Mouse (Mus musculus) embryonic facial prominence, embryonic 11.5 days (tissue): ENCODE data around the gene Cbr1. TPM values are rescaled to one million over a fixed set of nuclear protein-coding genes. Genes with fewer than 3 reads are reported as not detected.
"Not testable (repeated sequence)": the region's sequence is repeated elsewhere in the genome, so short reads cannot be mapped to it uniquely, and the experiment has no call there.

Source experiments
- ATAC-seq: fragments of 200-750 bp; cut with Nextera tagmentation; replicated peaks from 2 replicates; pipeline ENCODE4 v1.8.0; 2017; ENCODE audit warnings: low read depth; ENCODE audit not compliant: insufficient number of reproducible peaks, low FRiP score, low TSS enrichment
- DNase-seq: peaks from one replicate; pipeline ENCODE4 v3.0.0-alpha.2; 2015; ENCODE audit warnings: low spot score
- H3K27ac ChIP-seq: fragments of 300-500 bp; sonication (generic); replicated peaks from 2 replicates; pipeline ENCODE4 v1.5.1; 2014; ENCODE audit warnings: mild to moderate bottlenecking, low read depth, low read length, control low read depth
- H3K27me3 ChIP-seq: fragments of 300-500 bp; sonication (generic); 2 replicates; pipeline ENCODE4 v1.6.1; 2014; ENCODE audit warnings: mild to moderate bottlenecking, low read length, moderate library complexity, mixed read lengths; ENCODE audit not compliant: control insufficient read depth, insufficient read depth
- H3K36me3 ChIP-seq: fragments of 300-500 bp; sonication (generic); replicated peaks from 2 replicates; pipeline ENCODE4 v1.6.1; 2014; ENCODE audit warnings: low read depth, mild to moderate bottlenecking, low read length, moderate library complexity, mixed read lengths; ENCODE audit not compliant: control insufficient read depth, insufficient read depth
- H3K4me1 ChIP-seq: fragments of 300-500 bp; sonication (generic); 2 replicates; pipeline ENCODE4 v1.6.1; 2014; ENCODE audit warnings: low read length, mixed read lengths; ENCODE audit not compliant: control insufficient read depth, insufficient read depth
- H3K4me2 ChIP-seq: fragments of 300-500 bp; sonication (generic); 2 replicates; pipeline ENCODE4 v1.6.1; 2014; ENCODE audit warnings: low read depth, mild to moderate bottlenecking, control low read depth, low read length, moderate library complexity
- H3K4me3 ChIP-seq: fragments of 300-500 bp; sonication (generic); 2 replicates; pipeline ENCODE4 v1.5.1; 2014; ENCODE audit warnings: low read depth, low read length, control low read depth
- H3K9ac ChIP-seq: fragments of 300-500 bp; sonication (generic); replicated peaks from 2 replicates; pipeline ENCODE4 v1.6.1; 2014; ENCODE audit warnings: mild to moderate bottlenecking, control low read depth, low read length
- H3K9me3 ChIP-seq: fragments of 300-500 bp; sonication (generic); replicated peaks from 2 replicates; pipeline ENCODE4 v1.6.1; 2016; ENCODE audit warnings: mild to moderate bottlenecking, low read length, inconsistent platforms, mixed read lengths; ENCODE audit not compliant: control insufficient read depth
- WGBS: fragments of 180-500 bp; shearing (Covaris S2); extraction: QIAGEN DNeasy Blood & Tissue Kit; methylation state at CpG from one replicate; pipeline ENCODE4 v1.1.7; 2014; 5-methylcytosine and 5-hydroxymethylcytosine counted together
- polyA plus RNA-seq: library from polyadenylated mRNA; unstranded; fragments of >200 nt; fragmentation: Nextera tagmentation; extraction: Ambion mirVana; gene quantifications from 2 replicates; pipeline ENCODE4 v1.2.1, GENCODE M21; 2014

Cbr1 gene
- polyA plus RNA-seq, 1 experiment from 2014 or later, result 133 TPM

DNA sequence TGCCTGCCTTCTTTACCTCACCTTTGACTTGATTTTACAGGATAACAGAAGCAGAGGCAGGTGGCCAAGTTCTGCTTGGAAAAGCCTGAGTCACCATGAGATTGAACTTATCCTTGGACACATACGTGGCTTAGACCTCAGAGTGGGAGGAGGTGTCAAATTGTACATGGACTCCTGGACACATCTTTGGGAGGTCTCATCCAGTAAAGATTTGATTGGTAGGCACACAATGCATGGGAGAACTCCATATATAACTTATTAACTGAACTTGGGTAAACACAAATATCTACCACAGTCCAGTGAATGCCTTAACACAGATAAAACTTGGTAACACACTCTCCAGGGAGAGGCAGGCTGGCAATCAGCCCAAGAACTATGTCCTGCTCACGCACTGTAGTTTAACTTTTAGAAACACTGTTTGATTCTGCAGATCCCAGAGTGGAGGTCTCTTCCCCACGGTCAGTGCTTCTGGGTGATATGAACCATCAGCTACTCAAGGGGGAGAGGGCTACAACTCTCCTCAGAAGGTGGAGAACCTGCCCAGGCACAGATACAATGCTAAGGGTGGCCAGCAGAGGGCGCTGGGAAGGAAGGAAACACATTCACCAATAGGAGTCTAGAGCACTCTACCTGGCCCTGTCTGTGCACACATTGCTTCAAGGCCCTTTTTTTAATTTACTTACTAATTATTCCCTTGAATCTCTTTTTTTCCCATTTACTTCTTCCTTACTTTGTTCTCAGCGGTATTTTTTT, 9.6 kb downstream of the Cbr1 start:
- DNase-seq (peak; percentile 62), ATAC-seq (no peak)
- Histone ChIP-seq H3K4me3 (no peak overlapping the region), H3K9ac (no peak overlapping the region), H3K4me2 (no peak overlapping the region), H3K27ac (no peak overlapping the region), H3K27me3 (no peaks in the 10 kb centered on the region), H3K36me3 (no peaks in the 10 kb centered on the region; the same call in 1 of the 2 replicates), H3K4me1 (no peaks in the 10 kb centered on the region), H3K9me3 (no peaks in the 10 kb centered on the region)
- 41% methylated on average over 5 of the region's 5 CpGs for WGBS

GRCm38 (mm10) chr16:93623759-93624158, 18.1 kb downstream of the Cbr1 start:
- DNase-seq, H3K36me3 ChIP-seq, H3K9me3 ChIP-seq, H3K4me1 ChIP-seq, H3K27me3 ChIP-seq, ATAC-seq, H3K9ac ChIP-seq, H3K27ac ChIP-seq, H3K4me3 ChIP-seq, H3K4me2 ChIP-seq: not testable (repeated sequence)
- whole genome bisulfite sequencing, result 90% methylated on average over 4 of the region's 4 CpGs

- WGBS, result 76% methylated on average over 4 of the region's 4 CpGs
- H3K27me3 ChIP-seq, result no peaks in the 10 kb centered on the region
- H3K9ac ChIP-seq, result no peak overlapping the region
- H3K27ac ChIP-seq, result no peak overlapping the region
- no peak for DNase-seq
- no peaks in the 10 kb centered on the region for H3K4me1 ChIP-seq
- no peak overlapping the region for H3K4me2 ChIP-seq
- no peak for ATAC-seq
- no peaks in the 10 kb centered on the region for H3K9me3 ChIP-seq
- H3K36me3 ChIP-seq, result no peaks in the 10 kb centered on the region
- H3K4me3 ChIP-seq, result no peak overlapping the region
Measured at GRCm38 (mm10) chr16:93624671-93625070, 19.0 kb downstream of the Cbr1 start.

DNA sequence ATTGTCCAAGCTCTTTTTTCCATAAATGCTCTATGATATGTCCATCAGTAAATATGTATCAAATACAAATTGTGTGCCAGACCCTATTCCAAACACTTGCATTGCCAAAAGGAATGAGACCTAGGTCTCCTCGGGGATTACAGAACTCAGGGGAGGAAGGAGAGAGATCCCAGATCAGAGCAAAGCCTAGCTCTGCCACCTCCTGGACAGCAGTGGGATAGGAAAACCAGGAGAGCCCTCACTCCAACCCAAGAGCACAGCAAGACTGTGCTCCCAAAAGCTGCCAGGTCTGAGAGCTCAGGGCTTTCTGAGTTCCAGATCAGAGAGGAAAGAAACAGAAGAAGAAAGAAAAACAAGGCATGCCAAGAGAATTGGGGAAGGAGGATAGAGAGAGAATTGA, 21.1 kb downstream of the Cbr1 start:
- WGBS, result 20% methylated on average over 1 of the region's 1 CpGs
- DNase-seq, result peak; percentile 37
- no peaks in the 10 kb centered on the region for H3K9me3 ChIP-seq

DNA sequence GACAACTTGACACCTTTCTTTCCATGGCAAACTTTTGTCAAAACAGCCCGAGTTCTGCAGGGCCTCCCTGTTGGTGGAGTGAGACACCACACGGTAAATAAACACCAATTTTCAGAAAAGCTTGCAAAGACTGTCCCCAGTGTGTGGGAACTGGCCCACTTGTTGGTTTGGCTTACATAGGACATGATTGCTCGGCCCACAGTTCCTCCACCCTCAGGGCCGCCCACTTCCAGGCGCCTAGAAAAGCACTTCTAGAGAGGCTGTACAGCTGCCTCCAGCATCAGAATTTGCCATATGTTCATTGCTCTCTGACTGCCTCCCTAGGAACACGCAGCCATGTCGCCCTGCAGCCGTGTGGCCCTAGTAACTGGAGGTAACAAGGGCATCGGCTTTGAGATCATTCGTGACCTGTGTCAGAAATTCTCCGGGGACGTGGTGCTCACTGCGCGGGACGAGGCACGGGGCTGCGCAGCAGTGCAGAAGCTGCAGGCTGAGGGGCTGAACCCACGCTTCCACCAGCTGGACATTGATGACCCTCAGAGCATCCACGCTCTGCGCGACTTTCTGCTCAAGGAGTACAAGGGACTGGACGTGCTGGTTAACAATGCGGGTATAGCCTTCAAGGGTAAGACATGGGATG, 22.2 kb downstream of the Cbr1 start, which contains the start of gene Gm5678:
Gm5678 (plus strand) TSS at position 337 of the 640 bp plus-strand sequence.
- Histone ChIP-seq H3K36me3 (no peaks in the 10 kb centered on the region), H3K9me3 (no peaks in the 10 kb centered on the region), H3K4me3 (no peak within 1 kb of the TSS), H3K27me3 (no peaks in the 10 kb centered on the region), H3K4me1 (no peaks in the 10 kb centered on the region), H3K27ac (no peak within 1 kb of the TSS), H3K9ac (no peak within 1 kb of the TSS), H3K4me2 (no peak within 1 kb of the TSS)
- no peak for DNase-seq
- ATAC-seq, result no peak
- 79% methylated on average over 23 of the region's 23 CpGs for WGBS

More for the DNA sequence above, 21.1 kb downstream of the Cbr1 start:
- no peak for ATAC-seq
- H3K27ac ChIP-seq, result no peak overlapping the region
- no peaks in the 10 kb centered on the region for H3K36me3 ChIP-seq
- H3K4me2 ChIP-seq, result no peak overlapping the region
- no peak overlapping the region for H3K4me3 ChIP-seq
- H3K4me1 ChIP-seq, result no peaks in the 10 kb centered on the region
- H3K9ac ChIP-seq, result no peak overlapping the region
- H3K27me3 ChIP-seq, result no peaks in the 10 kb centered on the region

DNA sequence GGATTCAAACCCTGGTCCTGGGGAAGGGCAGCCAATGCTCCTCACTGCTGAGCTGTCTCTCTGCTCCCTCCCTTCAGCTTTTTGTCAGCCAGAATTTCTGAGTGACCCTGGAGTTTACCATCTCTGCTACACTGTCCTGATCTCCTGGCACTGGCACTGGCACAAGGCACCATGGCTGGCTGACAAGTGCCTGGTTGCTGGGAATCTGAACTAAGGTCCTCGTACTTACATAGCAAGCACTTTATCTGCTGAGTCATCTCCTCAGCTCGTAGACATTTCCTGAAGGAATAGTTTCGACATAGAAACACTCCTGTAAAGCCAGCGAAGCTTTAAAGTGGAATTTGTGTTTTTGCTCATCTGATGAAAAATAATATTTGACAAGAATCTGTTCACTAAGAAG, 38.4 kb downstream of the Cbr1 start:
- H3K9ac ChIP-seq, result no peak overlapping the region
- H3K27ac ChIP-seq, result no peak overlapping the region
- 61% methylated on average over 4 of the region's 4 CpGs for WGBS
- H3K36me3 ChIP-seq, result no peaks in the 10 kb centered on the region
- H3K4me2 ChIP-seq, result no peak overlapping the region
- no peak overlapping the region for H3K4me3 ChIP-seq
- H3K27me3 ChIP-seq, result no peaks in the 10 kb centered on the region
- no peaks in the 10 kb centered on the region for H3K9me3 ChIP-seq
- DNase-seq, result no peak
- ATAC-seq, result no peak
- no peaks in the 10 kb centered on the region for H3K4me1 ChIP-seq

- Histone ChIP-seq H3K9me3 (no peaks in the 10 kb centered on the region), H3K9ac (no peak overlapping the region), H3K4me1 (no peaks in the 10 kb centered on the region), H3K36me3 (no peaks in the 10 kb centered on the region), H3K27me3 (no peaks in the 10 kb centered on the region), H3K27ac (no peak overlapping the region), H3K4me2 (no peak overlapping the region), H3K4me3 (no peak overlapping the region)
- 78% methylated on average over 5 of the region's 5 CpGs for WGBS
- ATAC-seq (no peak), DNase-seq (no peak)
Measured at GRCm38 (mm10) chr16:93648441-93649183, 43.0 kb downstream of the Cbr1 start.
